Mouse (Mus musculus) myocyte (in vitro differentiated cells): ENCODE measurements around the gene Hist1h2bg.

ENCODE experiments used
- MAX ChIP-seq: IDR thresholded peaks from one replicate; pipeline ENCODE4 v1.6.1; 2011; ENCODE audit warnings: low read depth, mild to moderate bottlenecking, control low read depth
- POLR2A ChIP-seq: IDR thresholded peaks from one replicate; pipeline ENCODE4 v1.6.1; 2011; ENCODE audit warnings: low read depth, mild to moderate bottlenecking, control low read depth, moderate library complexity; ENCODE audit not compliant: insufficient read length

GRCm38 (mm10) chr13:23591206-23591605, 20.0 kb downstream of the Hist1h2bg start:
- no peak for TF ChIP-seq POLR2A
- no peak for TF ChIP-seq MAX
